Mouse (Mus musculus) kidney, adult 2 months (tissue): ENCODE data around the gene Gm4779. TPM values are rescaled to one million over a fixed set of nuclear protein-coding genes. Genes with fewer than 3 reads are reported as not detected.

ENCODE experiments used
- DNase-seq: peaks from one replicate; pipeline ENCODE4 v3.0.0; 2021
- H3K27ac ChIP-seq: fragments of 200-500 bp; 2 replicates; pipeline ENCODE4 v1.5.1; 2012; ENCODE audit warnings: low read depth, low read length, control low read depth, inconsistent platforms; ENCODE audit not compliant: insufficient read depth
- H3K27me3 ChIP-seq: fragments of 200-500 bp; replicated peaks from 2 replicates; pipeline ENCODE4 v1.6.1; 2012; ENCODE audit warnings: mild to moderate bottlenecking, moderate library complexity, low read length, inconsistent platforms; ENCODE audit not compliant: control insufficient read depth, insufficient read depth
- H3K36me3 ChIP-seq: fragments of 200-500 bp; 2 replicates; pipeline ENCODE4 v1.6.1; 2012; ENCODE audit warnings: mild to moderate bottlenecking, moderate library complexity, low read length, inconsistent platforms; ENCODE audit not compliant: control insufficient read depth, insufficient read depth
- H3K4me1 ChIP-seq: fragments of 200-500 bp; 2 replicates; pipeline ENCODE4 v1.6.1; 2011; ENCODE audit warnings: low read length; ENCODE audit not compliant: control insufficient read depth, insufficient read depth
- H3K4me3 ChIP-seq: fragments of 200-500 bp; 2 replicates; pipeline ENCODE4 v1.5.1; 2011; ENCODE audit warnings: mild to moderate bottlenecking, low read depth, low read length, control low read depth; ENCODE audit not compliant: insufficient read depth
- CTCF ChIP-seq: fragments of 200-500 bp; conservative IDR thresholded peaks from 2 replicates; pipeline ENCODE4 v1.5.1; 2011; ENCODE audit warnings: low read depth, mild to moderate bottlenecking, control low read depth, low read length, moderate library complexity, mixed read lengths; ENCODE audit not compliant: insufficient read depth, insufficient read length
- POLR2A ChIP-seq: fragments of 200-500 bp; IDR thresholded peaks from one replicate; pipeline ENCODE4 v1.6.1; 2011; ENCODE audit warnings: low read depth, low read length, control low read depth
- WGBS: fragments of 180-500 bp; shearing (Covaris S2); methylation state at CpG from one replicate; pipeline ENCODE4 v1.1.7; 2018; 5-methylcytosine and 5-hydroxymethylcytosine counted together
- polyA plus RNA-seq: library from polyadenylated mRNA; depleted of rRNA; stranded (reverse); fragments of >200 nt; gene quantifications from 2 replicates; pipeline ENCODE4 v1.2.3, GENCODE M21; 2012; rRNA removed

Gm4779 gene
- polyA plus RNA-seq, 1 experiment, result 0.13 TPM

- H3K36me3 ChIP-seq, result no peaks in the 10 kb centered on the region
- no peak overlapping the region for H3K4me3 ChIP-seq
- H3K4me1 ChIP-seq, result no peaks in the 10 kb centered on the region
- no peak overlapping the region for H3K27ac ChIP-seq
- TF ChIP-seq POLR2A, result no peak
- no peak for TF ChIP-seq CTCF
- 67% methylated on average over 2 of the region's 2 CpGs for WGBS
- H3K27me3 ChIP-seq, result no peaks in the 10 kb centered on the region
- no peak for DNase-seq
Measured at GRCm38 (mm10) chrX:101769478-101769877, 24.7 kb downstream of the Gm4779 start.

GRCm38 (mm10) chrX:101767280-101767679 lies 26.9 kb downstream of the Gm4779 start:
- H3K27ac ChIP-seq, result no peak overlapping the region
- H3K4me1 ChIP-seq, result no peaks in the 10 kb centered on the region
- no peaks in the 10 kb centered on the region for H3K36me3 ChIP-seq
- DNase-seq, result no peak
- TF ChIP-seq CTCF (no peak), POLR2A (no peak)
- H3K4me3 ChIP-seq, result no peak overlapping the region
- no peaks in the 10 kb centered on the region for H3K27me3 ChIP-seq
- WGBS, result 60% methylated on average over 7 of the region's 7 CpGs

DNA sequence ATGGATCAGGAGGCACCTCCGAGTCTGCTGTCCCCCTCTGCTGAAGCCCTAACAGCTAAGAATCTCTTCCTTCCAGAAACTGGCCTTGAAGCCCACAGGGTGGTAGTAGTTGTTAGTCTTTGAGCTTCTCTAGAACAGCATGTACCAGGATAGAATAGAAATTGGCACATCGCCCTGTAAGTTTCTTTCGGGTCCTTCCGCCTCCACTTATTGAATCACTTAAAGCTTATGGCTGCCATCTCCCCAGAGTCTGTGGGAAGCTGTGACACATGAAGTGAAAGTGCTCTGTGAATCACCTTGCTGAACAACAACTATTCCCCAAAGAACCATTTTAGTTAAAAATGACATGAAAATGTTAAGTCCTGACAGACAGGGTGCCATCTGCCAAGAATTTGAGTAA lies 29.1 kb downstream of the Gm4779 start:
- H3K4me1 ChIP-seq, result no peaks in the 10 kb centered on the region

GRCm38 (mm10) chrX:101764621-101765020 lies 29.6 kb downstream of the Gm4779 start:
- Histone ChIP-seq H3K4me1 (no peaks in the 10 kb centered on the region), H3K36me3 (no peaks in the 10 kb centered on the region), H3K27ac (no peak overlapping the region), H3K27me3 (no peaks in the 10 kb centered on the region), H3K4me3 (no peak overlapping the region)
- no peak for DNase-seq
- 67% methylated on average over 5 of the region's 5 CpGs for WGBS
- TF ChIP-seq POLR2A (no peak), CTCF (no peak)

More for the DNA sequence above, 29.1 kb downstream of the Gm4779 start:
- H3K27me3 ChIP-seq, result no peaks in the 10 kb centered on the region
- 70% methylated on average over 4 of the region's 4 CpGs for WGBS
- H3K27ac ChIP-seq, result no peak overlapping the region
- no peak overlapping the region for H3K4me3 ChIP-seq
- DNase-seq, result no peak
- no peak for TF ChIP-seq CTCF
- TF ChIP-seq POLR2A, result no peak
- H3K36me3 ChIP-seq, result no peaks in the 10 kb centered on the region

DNA sequence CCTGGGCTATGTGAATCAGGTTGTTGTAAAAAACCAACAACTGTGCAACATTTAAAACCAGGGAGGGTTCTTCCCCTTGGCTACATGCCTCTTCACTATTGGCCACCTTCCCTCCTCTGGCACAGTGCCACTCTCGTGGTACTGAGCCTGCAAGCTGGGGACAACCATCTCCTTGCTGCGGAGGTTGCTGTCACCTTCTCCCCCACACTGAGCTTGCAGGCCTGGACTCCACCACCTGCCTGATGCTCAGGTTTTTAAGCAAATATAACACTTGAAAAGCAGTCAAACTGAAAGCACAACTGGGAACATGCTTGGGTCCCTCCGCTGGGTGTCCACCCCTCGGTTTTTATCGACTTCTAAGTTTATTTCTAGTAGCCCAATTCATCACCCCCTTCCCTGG lies 39.7 kb downstream of the Gm4779 start:
- no peak overlapping the region for H3K27ac ChIP-seq
- WGBS, result 60% methylated on average over 5 of the region's 5 CpGs
- no peaks in the 10 kb centered on the region for H3K4me1 ChIP-seq
- H3K36me3 ChIP-seq, result no peaks in the 10 kb centered on the region
- DNase-seq, result peak; percentile 14
- TF ChIP-seq CTCF (no peak), POLR2A (no peak)
- H3K27me3 ChIP-seq, result no peaks in the 10 kb centered on the region
- no peak overlapping the region for H3K4me3 ChIP-seq

DNA sequence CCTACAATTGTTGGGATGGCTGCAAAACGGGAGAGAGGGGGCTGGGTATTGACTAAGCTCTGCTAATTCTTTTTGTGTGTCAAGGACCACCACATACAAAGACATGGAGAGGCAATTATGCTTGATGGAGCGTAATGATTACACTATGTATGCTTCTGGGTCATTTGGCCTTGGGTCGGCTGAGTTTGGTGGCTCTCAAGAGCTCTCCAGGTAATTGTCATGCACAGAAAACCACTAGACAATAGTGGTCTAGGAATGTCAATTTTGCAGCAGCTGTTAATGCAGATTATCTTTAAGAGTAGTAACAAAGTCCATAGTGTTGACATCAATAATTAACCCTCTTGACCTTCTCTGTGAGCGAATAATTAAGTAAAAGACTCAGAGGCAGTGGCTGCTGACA lies 44.1 kb downstream of the Gm4779 start:
- no peak overlapping the region for H3K27ac ChIP-seq
- no peak overlapping the region for H3K4me3 ChIP-seq
- DNase-seq, result no peak
- TF ChIP-seq POLR2A (no peak), CTCF (no peak)
- H3K36me3 ChIP-seq, result no peaks in the 10 kb centered on the region
- WGBS, result 63% methylated on average over 4 of the region's 4 CpGs
- H3K27me3 ChIP-seq, result no peaks in the 10 kb centered on the region
- no peaks in the 10 kb centered on the region for H3K4me1 ChIP-seq

DNA sequence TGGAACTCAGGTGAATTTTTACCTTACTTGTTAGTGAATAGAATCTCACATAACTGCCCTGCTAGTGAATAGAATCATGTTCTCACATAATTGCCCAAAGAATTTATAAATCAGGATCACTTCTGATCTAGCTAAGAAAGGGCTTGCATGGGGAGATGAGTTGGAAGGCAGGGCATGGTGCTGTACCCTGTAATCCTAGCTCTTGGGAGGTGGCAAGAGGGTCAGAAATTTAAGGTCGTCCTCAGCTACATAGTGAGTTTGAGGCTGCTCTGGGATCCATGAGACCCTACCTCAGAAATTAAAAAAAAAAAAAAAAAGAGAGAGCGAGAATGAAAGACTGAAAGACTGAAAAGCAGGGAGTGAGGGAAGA lies 53.2 kb downstream of the Gm4779 start:
- Histone ChIP-seq H3K27ac (no peak overlapping the region), H3K4me1 (no peaks in the 10 kb centered on the region), H3K27me3 (no peaks in the 10 kb centered on the region), H3K36me3 (no peaks in the 10 kb centered on the region), H3K4me3 (no peak overlapping the region)
- no peak for DNase-seq
- WGBS, result 88% methylated on average over 2 of the region's 2 CpGs
- no peak for TF ChIP-seq POLR2A
- no peak for TF ChIP-seq CTCF

- Histone ChIP-seq H3K27me3 (no peaks in the 10 kb centered on the region), H3K4me1 (no peaks in the 10 kb centered on the region), H3K4me3 (no peak overlapping the region), H3K36me3 (no peaks in the 10 kb centered on the region), H3K27ac (no peak overlapping the region)
- DNase-seq, result no peak
- TF ChIP-seq CTCF (no peak), POLR2A (no peak)
- 62% methylated on average over 6 of the region's 6 CpGs for whole genome bisulfite sequencing
Measured at GRCm38 (mm10) chrX:101740335-101741063, 53.7 kb downstream of the Gm4779 start.

Other genes with a start within 250 kb of the Gm4779 start
- gene Ogt, start 154.4 kb downstream of the Gm4779 start, polyA plus RNA-seq, result 64.3 and 69.4 TPM in 2 replicates
- 2.3 and 4.3 TPM in 2 replicates for gene Cxcr3, start 60.2 kb downstream of the Gm4779 start, polyA plus RNA-seq
- not detected in 2 replicates for gene 8030474K03Rik, start 233 bp upstream of the Gm4779 start, polyA plus RNA-seq
- 3.2 and 4.0 TPM in 2 replicates for gene Nhsl2, start 55.0 kb upstream of the Gm4779 start, polyA plus RNA-seq